9 mouse cellular contexts compared by ENCODE assay signal in genomic region chr15:100113343-100114275, GRCm38 (mm10).
A peak's percentile ranks its signal among the peaks of the same experiment; 100 is the strongest.
DNase-seq lines count a peak whose midpoint lies in the region; ATAC-seq and TF ChIP-seq lines count a peak whose summit lies in the region.
"Had no signal": no experiment of that assay in that cellular context is flagged by ENCODE, and none has a peak within 500 bp of the region (broad histone marks: within the 10 kb centered on the region; RNA-seq: fewer than 3 reads in every experiment).

No protein-coding gene starts in this region.

- H3K27ac ChIP-seq in lung, embryonic 16.5 days (ENCODE audit: low read length): no peak overlapping the region
- H3K27ac ChIP-seq in embryonic facial prominence, embryonic 10.5 days (replicated peaks): no peak overlapping the region
- no peak overlapping the region for H3K27ac ChIP-seq in liver, embryonic 14.5 days
- H3K27ac ChIP-seq in stomach, postnatal 0 days (replicated peaks): 0 out of 2 replicates have a peak overlapping the region, but pooled peaks have one; percentile 8

- TF ChIP-seq CTCF in liver, embryonic 14.5 days (IDR thresholded peaks at IDR 0.05; ENCODE audit: low read depth): no peak
- no peak for TF ChIP-seq CTCF in stomach, postnatal 0 days (IDR thresholded peaks at IDR 0.05; ENCODE audit: low read depth)

- WGBS in lung, embryonic 16.5 days: 54% methylated on average over 10 of the region's 10 CpGs
- 67% methylated on average over 10 of the region's 10 CpGs for WGBS in embryonic facial prominence, embryonic 10.5 days
- 41% methylated on average over 10 of the region's 10 CpGs for WGBS in liver, embryonic 14.5 days (ENCODE audit: insufficient replicate concordance)
- WGBS in stomach, postnatal 0 days: 54% methylated on average over 10 of the region's 10 CpGs

- H3K4me3 ChIP-seq in lung, embryonic 16.5 days (ENCODE audit: low read length): no peak overlapping the region
- no peak overlapping the region for H3K4me3 ChIP-seq in embryonic facial prominence, embryonic 10.5 days
- H3K4me3 ChIP-seq in liver, embryonic 14.5 days (ENCODE audit: insufficient read depth in 1 of 2, low read depth in 2 of 2, low read length in 2 of 2): no peak overlapping the region
- H3K4me3 ChIP-seq in stomach, postnatal 0 days (ENCODE audit: low read depth, low read length): no peak overlapping the region

- peaks cover 3% of the 10 kb centered on the region for H3K36me3 ChIP-seq in lung, embryonic 16.5 days (ENCODE audit: control insufficient read depth, insufficient read depth, low read length)
- peaks cover 28% of the 10 kb centered on the region for H3K36me3 ChIP-seq in embryonic facial prominence, embryonic 10.5 days (replicated peaks)
- H3K36me3 ChIP-seq in liver, embryonic 14.5 days (replicated peaks; ENCODE audit: control insufficient read depth, insufficient read depth, low read depth): no peaks in the 10 kb centered on the region; the same call in 1 of the 2 replicates
- peaks cover 6% of the 10 kb centered on the region; the same call in 1 of the 2 replicates for H3K36me3 ChIP-seq in stomach, postnatal 0 days (ENCODE audit: control insufficient read depth, insufficient read depth, low read length)

- H3K4me1 ChIP-seq in lung, embryonic 16.5 days (replicated peaks; ENCODE audit: control insufficient read depth, insufficient read depth, low read length): peaks cover 15% of the 10 kb centered on the region
- H3K4me1 ChIP-seq in embryonic facial prominence, embryonic 10.5 days: peaks cover 32% of the 10 kb centered on the region
- H3K4me1 ChIP-seq in liver, embryonic 14.5 days (replicated peaks; ENCODE audit: control insufficient read depth in 2 of 2, insufficient read depth in 2 of 2, low read length in 1 of 2): peaks cover 12 to 26% of the 10 kb centered on the region in 2 experiments
- H3K4me1 ChIP-seq in stomach, postnatal 0 days (replicated peaks; ENCODE audit: control insufficient read depth, insufficient read depth): peaks cover 10% of the 10 kb centered on the region

- H3K9me3 ChIP-seq in lung, embryonic 16.5 days (ENCODE audit: control insufficient read depth, low read length): no peaks in the 10 kb centered on the region
- no peaks in the 10 kb centered on the region for H3K9me3 ChIP-seq in embryonic facial prominence, embryonic 10.5 days
- no peaks in the 10 kb centered on the region for H3K9me3 ChIP-seq in liver, embryonic 14.5 days (ENCODE audit: control insufficient read depth, low read length)
- no peaks in the 10 kb centered on the region for H3K9me3 ChIP-seq in stomach, postnatal 0 days (ENCODE audit: control insufficient read depth, low read length)

- H3K9ac ChIP-seq in lung, embryonic 16.5 days (ENCODE audit: low read length): no peak overlapping the region
- H3K9ac ChIP-seq in liver, embryonic 14.5 days (replicated peaks): no peak overlapping the region
- no peak overlapping the region for H3K9ac ChIP-seq in stomach, postnatal 0 days (ENCODE audit: low read length)
- H3K9ac ChIP-seq: lung, embryonic 14.5 days had no signal

- ATAC-seq in lung, embryonic 16.5 days (ENCODE audit: low read depth): 0 out of 2 replicates have a peak, but pooled peaks have one; percentile 36
- peak; percentile 82 for ATAC-seq in liver, embryonic 14.5 days (ENCODE audit: insufficient read depth)
- ATAC-seq in stomach, postnatal 0 days (ENCODE audit: low FRiP score, low TSS enrichment): no peak

- DNase-seq in lung, adult 18-20 months: no peak
- DNase-seq in embryonic facial prominence, embryonic 10.5 days (ENCODE audit: low spot score): peak; percentile 37
- no peak for DNase-seq in liver, embryonic 14.5 days (ENCODE audit: low read depth in 3 of 3, low spot score in 3 of 3)
- DNase-seq in stomach, postnatal 0 days (ENCODE audit: low spot score): no peak
- no peak for DNase-seq in adipocyte (ENCODE audit: low spot score)
- no peak for DNase-seq in right cerebral cortex, postnatal 4 days
- DNase-seq: cerebellum, adult 11 months; lung, embryonic 14.5 days had no signal

- TF ChIP-seq EP300 in liver, embryonic 14.5 days (IDR thresholded peaks at IDR 0.05; ENCODE audit: low read depth): no peak
- no peak for TF ChIP-seq EP300 in stomach, postnatal 0 days (optimal IDR thresholded peaks at IDR 0.05)

- no peak overlapping the region for H3K4me2 ChIP-seq in lung, embryonic 16.5 days (ENCODE audit: low read depth, low read length)
- 0 out of 2 replicates have a peak overlapping the region, but pooled peaks have one; percentile 4 for H3K4me2 ChIP-seq in liver, embryonic 14.5 days (ENCODE audit: low read depth)
- H3K4me2 ChIP-seq in stomach, postnatal 0 days (replicated peaks; ENCODE audit: low read depth): no peak overlapping the region
- H3K4me2 ChIP-seq: lung, embryonic 14.5 days had no signal

- H3K27me3 ChIP-seq in lung, embryonic 16.5 days (ENCODE audit: control insufficient read depth, insufficient read depth, low read depth, low read length): no peaks in the 10 kb centered on the region
- H3K27me3 ChIP-seq in embryonic facial prominence, embryonic 10.5 days (replicated peaks; ENCODE audit: low read depth, poor library complexity, severe bottlenecking): no peaks in the 10 kb centered on the region
- no peaks in the 10 kb centered on the region for H3K27me3 ChIP-seq in liver, embryonic 14.5 days (ENCODE audit: control insufficient read depth, insufficient read depth, low read length)
- no peaks in the 10 kb centered on the region for H3K27me3 ChIP-seq in stomach, postnatal 0 days (ENCODE audit: control insufficient read depth, insufficient read depth, low read length)
